Mouse (Mus musculus): ENCODE measurements around the gene Gm8180. TPM values are rescaled to one million over a fixed set of nuclear protein-coding genes. Genes with fewer than 3 reads are reported as not detected.
"Not testable (repeated sequence)": the region's sequence is repeated elsewhere in the genome, so short reads cannot be mapped to it uniquely, and the experiment has no call there.

Gm8180 gene
- polyA plus RNA-seq, 1 experiment from 2014 or later = not detected

DNA sequence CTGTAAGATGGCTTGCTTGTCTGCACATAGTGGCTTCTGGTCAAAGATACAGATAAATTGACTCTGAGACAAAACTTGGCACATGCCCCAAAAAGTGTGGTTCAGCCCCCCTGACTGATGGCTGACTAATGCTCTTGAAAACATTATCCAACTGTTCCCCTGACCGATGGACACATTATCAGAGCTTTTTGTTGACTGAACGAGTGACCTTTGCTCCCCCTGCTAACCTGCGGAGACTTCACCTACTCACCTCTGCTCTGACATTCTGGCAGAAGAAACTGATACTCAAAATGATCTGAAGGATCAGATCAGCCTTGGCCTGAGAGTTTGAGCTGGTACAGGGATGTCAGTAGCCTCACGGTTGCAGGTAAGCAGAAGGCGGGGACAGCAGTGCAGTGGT lies 9.3 kb upstream of the Gm8180 start:
- not testable (repeated sequence) for H3K9ac ChIP-seq (ENCODE audit: low read depth, low read length); H3K27ac ChIP-seq (ENCODE audit: low read depth, low read length); H3K4me2 ChIP-seq (replicated peaks; ENCODE audit: low read depth, low read length); H3K36me3 ChIP-seq (ENCODE audit: control insufficient read depth, insufficient read depth, low read length); H3K9me3 ChIP-seq (ENCODE audit: control insufficient read depth, low read length); H3K4me3 ChIP-seq (ENCODE audit: low read length); H3K27me3 ChIP-seq (ENCODE audit: control insufficient read depth, insufficient read depth, low read length); H3K4me1 ChIP-seq (ENCODE audit: control insufficient read depth, insufficient read depth, low read length); ATAC-seq (ENCODE audit: low FRiP score, low TSS enrichment)
- 57% methylated on average over 5 of the region's 5 CpGs for WGBS

DNA sequence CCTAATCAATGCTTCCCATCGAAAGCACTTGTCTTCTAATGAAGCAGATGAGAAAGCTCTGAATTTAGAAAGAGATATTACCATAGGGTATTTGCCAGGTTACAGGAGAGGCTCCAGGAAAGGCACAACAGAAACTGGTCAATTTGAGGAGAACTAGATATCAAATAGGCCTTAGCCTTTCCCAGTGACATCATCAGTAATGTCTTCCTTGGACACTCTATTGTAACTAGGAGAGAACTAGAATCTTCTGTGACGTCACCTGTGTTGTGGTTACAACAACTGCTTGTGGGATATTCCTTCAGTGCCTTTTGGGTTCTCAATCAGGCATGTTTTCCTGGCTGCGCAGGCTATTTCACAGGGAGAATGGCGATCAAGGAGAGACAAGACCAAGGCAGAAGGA lies 37.0 kb downstream of the Gm8180 start, which contains the start of gene Gm6526:
Gene Gm6526 (plus strand): TSS at position 301 of the 400 bp plus-strand sequence.
- not testable (repeated sequence) for H3K4me2 ChIP-seq (replicated peaks; ENCODE audit: low read depth, low read length); H3K4me1 ChIP-seq (ENCODE audit: control insufficient read depth, insufficient read depth, low read length); ATAC-seq (ENCODE audit: low FRiP score, low TSS enrichment); H3K27ac ChIP-seq (ENCODE audit: low read depth, low read length); H3K27me3 ChIP-seq (ENCODE audit: control insufficient read depth, insufficient read depth, low read length); H3K36me3 ChIP-seq (ENCODE audit: control insufficient read depth, insufficient read depth, low read length); H3K9me3 ChIP-seq (ENCODE audit: control insufficient read depth, low read length); H3K9ac ChIP-seq (ENCODE audit: low read depth, low read length); H3K4me3 ChIP-seq (ENCODE audit: low read length)
- WGBS = 88% methylated on average over 4 of the region's 4 CpGs

Other genes with a start within 250 kb of the Gm8180 start
- not detected in 2 replicates for gene Gm5799, start 241.2 kb downstream of the Gm8180 start, polyA plus RNA-seq (2014; fragmentation: Nextera tagmentation; extraction: Ambion mirVana)
- not detected in 2 replicates for gene Gm17654, start 205.6 kb downstream of the Gm8180 start, polyA plus RNA-seq (2014; fragmentation: Nextera tagmentation; extraction: Ambion mirVana)
- not detected in 2 replicates for gene Gm10375, start 176.7 kb downstream of the Gm8180 start, polyA plus RNA-seq (2014; fragmentation: Nextera tagmentation; extraction: Ambion mirVana)
- not detected in 2 replicates for gene Gm8165, start 107.5 kb downstream of the Gm8180 start, polyA plus RNA-seq (2014; fragmentation: Nextera tagmentation; extraction: Ambion mirVana)
- 1.2 and 1.4 TPM in 2 replicates for gene Gm7324, start 86.9 kb downstream of the Gm8180 start, polyA plus RNA-seq (2014; fragmentation: Nextera tagmentation; extraction: Ambion mirVana)
- not detected in 2 replicates for gene Gm16506, start 57.3 kb downstream of the Gm8180 start, polyA plus RNA-seq (2014; fragmentation: Nextera tagmentation; extraction: Ambion mirVana)
- gene Gm6526, start 36.9 kb downstream of the Gm8180 start, polyA plus RNA-seq (2014; fragmentation: Nextera tagmentation; extraction: Ambion mirVana) = not detected in 2 replicates
- not detected in 2 replicates for gene Ear1, start 90.8 kb upstream of the Gm8180 start, polyA plus RNA-seq (2014; fragmentation: Nextera tagmentation; extraction: Ambion mirVana)
- gene Ear10, start 138.8 kb upstream of the Gm8180 start, polyA plus RNA-seq (2014; fragmentation: Nextera tagmentation; extraction: Ambion mirVana) = not detected in 2 replicates
- gene Gm8113, start 140.6 kb upstream of the Gm8180 start, polyA plus RNA-seq (2014; fragmentation: Nextera tagmentation; extraction: Ambion mirVana) = 21.1 and 27.7 TPM in 2 replicates
- not detected in 2 replicates for gene Ang5, start 172.3 kb upstream of the Gm8180 start, polyA plus RNA-seq (2014; fragmentation: Nextera tagmentation; extraction: Ambion mirVana)
- gene Ang6, start 217.5 kb upstream of the Gm8180 start, polyA plus RNA-seq (2014; fragmentation: Nextera tagmentation; extraction: Ambion mirVana) = not detected in 2 replicates